In the genomic region with DNA sequence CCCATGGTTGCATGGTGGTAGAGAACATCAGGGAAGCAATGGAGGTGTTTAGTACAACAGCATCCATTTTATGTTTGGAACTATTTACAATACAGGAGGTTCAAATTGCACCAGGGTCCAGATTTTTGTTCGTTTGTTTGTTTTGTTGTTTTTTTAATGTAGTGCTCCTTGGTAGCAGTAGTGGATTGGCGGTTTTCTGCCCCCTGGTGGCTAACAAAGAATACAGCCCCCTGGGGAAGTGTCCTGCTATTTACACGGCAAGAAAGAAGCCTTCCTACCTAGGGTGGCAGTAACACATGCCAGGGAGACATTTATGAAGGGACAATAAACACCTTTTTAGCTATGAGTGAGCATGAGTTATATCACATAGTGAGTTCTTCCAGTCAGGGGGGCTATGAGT, we compare ENCODE assay signal across 10 mouse cellular contexts. TPM values are rescaled to one million over a fixed set of nuclear protein-coding genes. Genes with fewer than 3 reads are reported as not detected.
DNase-seq lines count a peak whose midpoint lies in the region; ATAC-seq and TF ChIP-seq lines count a peak whose summit lies in the region.
"Had no signal": no experiment of that assay in that cellular context is flagged by ENCODE, and none has a peak within 500 bp of the region (broad histone marks: within the 10 kb centered on the region; RNA-seq: fewer than 3 reads in every experiment).

No protein-coding gene starts in this region.

- peak; percentile 60 for TF ChIP-seq CTCF in hindbrain, postnatal 0 days (IDR thresholded peaks at IDR 0.05; ENCODE audit: low read depth)

- H3K9ac ChIP-seq in hindbrain, postnatal 0 days (replicated peaks; ENCODE audit: low read length): no peak overlapping the region
- H3K9ac ChIP-seq: hindbrain, embryonic 12.5 days; lung, embryonic 15.5 days had no signal

- H3K27me3 ChIP-seq in hindbrain, postnatal 0 days (ENCODE audit: insufficient read depth, low read length): peaks cover 16% of the 10 kb centered on the region; the same call in 1 of the 2 replicates
- H3K27me3 ChIP-seq in hindbrain, embryonic 10.5 days (ENCODE audit: insufficient read depth, poor library complexity, severe bottlenecking): peaks cover 100% of the 10 kb centered on the region

- H3K4me2 ChIP-seq in hindbrain, postnatal 0 days (ENCODE audit: low read depth, low read length): no peak overlapping the region
- H3K4me2 ChIP-seq: hindbrain, embryonic 12.5 days; lung, embryonic 15.5 days had no signal

- H3K36me3 ChIP-seq in hindbrain, postnatal 0 days (ENCODE audit: insufficient read depth, low read length): no peaks in the 10 kb centered on the region
- no peaks in the 10 kb centered on the region for H3K36me3 ChIP-seq in hindbrain, embryonic 10.5 days
- H3K36me3 ChIP-seq: hindbrain, embryonic 12.5 days; lung, embryonic 15.5 days had no signal

- no peak overlapping the region for H3K4me3 ChIP-seq in hindbrain, postnatal 0 days (ENCODE audit: low read length)
- no peak overlapping the region for H3K4me3 ChIP-seq in hindbrain, embryonic 10.5 days
- H3K4me3 ChIP-seq: hindbrain, embryonic 12.5 days; lung, embryonic 15.5 days had no signal

- no peak for ATAC-seq in hindbrain, postnatal 0 days
- ATAC-seq in erythroblast, adult 5-6 weeks (replicated peaks; ENCODE audit: low FRiP score, poor library complexity, severe bottlenecking): no peak

- H3K27ac ChIP-seq in hindbrain, postnatal 0 days: no peak overlapping the region
- no peak overlapping the region for H3K27ac ChIP-seq in hindbrain, embryonic 10.5 days
- H3K27ac ChIP-seq: hindbrain, embryonic 12.5 days; lung, embryonic 15.5 days had no signal

- H3K9me3 ChIP-seq in hindbrain, postnatal 0 days (ENCODE audit: low read length): no peaks in the 10 kb centered on the region
- H3K9me3 ChIP-seq in hindbrain, embryonic 10.5 days: no peaks in the 10 kb centered on the region
- H3K9me3 ChIP-seq: hindbrain, embryonic 12.5 days; lung, embryonic 15.5 days had no signal

- DNase-seq in hindbrain, postnatal 0 days (ENCODE audit: low spot score): peak; percentile 52
- no peak for DNase-seq in hindbrain, embryonic 10.5 days (ENCODE audit: low spot score)
- peak; percentile 11 for DNase-seq in CD4-positive helper T cell, adult 2 months (ENCODE audit: low read depth, low spot score)
- peak; percentile 64 for DNase-seq in R1 (ENCODE audit: low read depth, low spot score)
- peak; percentile 48 for DNase-seq in lung, postnatal 10 days
- DNase-seq in layer of hippocampus, adult 18-20 months (ENCODE audit: low spot score in 2 of 2): no peak
- no peak for DNase-seq in gastrocnemius, adult 18-20 months (ENCODE audit: low spot score)

- no peaks in the 10 kb centered on the region for H3K4me1 ChIP-seq in hindbrain, postnatal 0 days (ENCODE audit: insufficient read depth, low read length)
- H3K4me1 ChIP-seq in hindbrain, embryonic 10.5 days (replicated peaks): peaks cover 38% of the 10 kb centered on the region

- 25% methylated on average over 3 of the region's 3 CpGs for WGBS in hindbrain, postnatal 0 days
- 32% methylated on average over 3 of the region's 3 CpGs for WGBS in hindbrain, embryonic 10.5 days

RNA-seq across cellular contexts. Expression of a gene that starts 3.3 kb away (rescaled TPM):
- total RNA-seq in hindbrain, postnatal 0 days (2014; rRNA removed): 8.8 and 11.4 TPM in 2 replicates
- 0.80 and 0.83 TPM in 2 replicates for polyA plus RNA-seq in hindbrain, postnatal 0 days (2015; fragmentation: Nextera tagmentation; extraction: Ambion mirVana)
- 0.24 and 0.78 TPM in 2 replicates for polyA plus RNA-seq in hindbrain, embryonic 10.5 days (2016; fragmentation: Nextera tagmentation; extraction: Ambion mirVana)
- total RNA-seq in layer of hippocampus, adult 18-20 months (2021): 100 to 1,000 TPM; 310 to 362 TPM
- not detected in 2 replicates for total RNA-seq in erythroblast, adult 5-6 weeks (2015; ENCODE audit: low replicate concordance)
- not detected in 2 replicates for total RNA-seq in erythroblast, adult 5-6 weeks (2017; ENCODE audit: low replicate concordance)
- total RNA-seq in gastrocnemius, adult 18-20 months (2021): 1 to 10 TPM; 4.5 to 6.8 TPM

RNA-seq across cellular contexts. Expression of a gene that starts 55.4 kb away (rescaled TPM):
- total RNA-seq in hindbrain, postnatal 0 days (2014; rRNA removed): 0.50 TPM in 1 of 2 replicates, not detected in the other
- polyA plus RNA-seq in hindbrain, postnatal 0 days (2015; fragmentation: Nextera tagmentation; extraction: Ambion mirVana): 0.30 and 0.41 TPM in 2 replicates
- polyA plus RNA-seq in hindbrain, embryonic 10.5 days (2016; fragmentation: Nextera tagmentation; extraction: Ambion mirVana): 0.14 TPM in 1 of 2 replicates, not detected in the other
- total RNA-seq in layer of hippocampus, adult 18-20 months (2021): not detected
- not detected in 2 replicates for total RNA-seq in erythroblast, adult 5-6 weeks (2015; ENCODE audit: low replicate concordance)
- total RNA-seq in erythroblast, adult 5-6 weeks (2017; ENCODE audit: low replicate concordance): not detected in 2 replicates
- under 1 TPM; 0.64 to 0.69 TPM for total RNA-seq in gastrocnemius, adult 18-20 months (2021)

Comparison
In these comparisons a context has a peak if more than half of its experiments do, and no peak if none do; other contexts are left out.
1. DNase-seq: peak in hindbrain, postnatal 0 days (single experiment), CD4-positive helper T cell, adult 2 months (single experiment), R1 (single experiment) and lung, postnatal 10 days (single experiment); none in hindbrain, embryonic 10.5 days (single experiment), layer of hippocampus, adult 18-20 months (0 of 2) and gastrocnemius, adult 18-20 months (single experiment).
2. RNA of a gene that starts 3.3 kb away (total RNA-seq): 310 to 362 TPM in layer of hippocampus, adult 18-20 months; 8.8 to 11.4 TPM in hindbrain, postnatal 0 days, 4.5 to 6.8 TPM in gastrocnemius, adult 18-20 months and not detected in erythroblast, adult 5-6 weeks; every median in the first group is over 10 times any median in the second.